Mouse (Mus musculus) brain, embryonic 14.5 days (tissue): ENCODE results near the gene Ubash3b.

Source experiments
- CTCF ChIP-seq: fragments of 200-500 bp; IDR thresholded peaks from 2 replicates; pipeline ENCODE4 v1.5.1; 2012; ENCODE audit warnings: inconsistent platforms, mild to moderate bottlenecking, moderate library complexity, borderline replicate concordance; ENCODE audit not compliant: insufficient read depth, insufficient read length; ENCODE audit errors: extremely low read depth
- POLR2A ChIP-seq: fragments of 200-500 bp; IDR thresholded peaks from 2 replicates; pipeline ENCODE4 v1.6.1; 2012; ENCODE audit warnings: mild to moderate bottlenecking, inconsistent platforms, borderline replicate concordance; ENCODE audit not compliant: poor library complexity, insufficient read depth, insufficient read length, severe bottlenecking; ENCODE audit errors: extremely low read depth

DNA sequence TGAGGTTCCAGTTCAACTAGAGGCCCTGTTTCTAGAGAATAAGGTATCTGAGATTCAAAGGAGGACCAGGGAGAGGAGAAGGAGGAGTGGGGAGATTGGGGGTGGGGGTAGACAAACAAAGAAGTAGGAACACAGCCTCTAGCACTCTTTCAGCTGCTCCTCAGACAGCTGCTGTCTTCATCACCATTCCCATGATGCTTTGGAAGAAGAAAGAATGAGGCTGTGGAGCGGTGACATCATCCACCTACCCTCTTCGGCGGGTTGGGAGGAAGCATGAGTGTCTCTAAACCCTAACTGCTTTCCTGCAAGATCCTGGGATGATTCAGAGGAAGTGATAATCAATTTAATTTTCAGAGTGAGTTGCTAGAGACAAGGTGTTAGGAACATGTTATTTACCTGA lies 112.7 kb downstream of the Ubash3b start:
- TF ChIP-seq CTCF (no peak), POLR2A (no peak)
